Mouse (Mus musculus): Measurements from ENCODE around the gene Mrps27. TPM values are rescaled to one million over a fixed set of nuclear protein-coding genes. Genes with fewer than 3 reads are reported as not detected.

The Mrps27 gene
- total RNA-seq, 4 experiments from 2014 or later = 23.5 to 32.8 (median 26.8) TPM

GRCm38 (mm10) chr13:99351596-99351995 is 7.0 kb downstream of the Mrps27 start:
- DNase-seq (ENCODE audit: low spot score in 2 of 2) = no peak

- DNase-seq (ENCODE audit: low spot score in 2 of 2) = peak; percentile 97 to 98
Measured at GRCm38 (mm10) chr13:99352758-99353489, 8.3 kb downstream of the Mrps27 start.

- no peak for DNase-seq (ENCODE audit: low spot score in 2 of 2)
Measured at GRCm38 (mm10) chr13:99353490-99353851, 8.9 kb downstream of the Mrps27 start.

GRCm38 (mm10) chr13:99355072-99355471 is 10.5 kb downstream of the Mrps27 start:
- no peak for DNase-seq (ENCODE audit: low spot score in 2 of 2)

- DNase-seq (ENCODE audit: low spot score in 2 of 2) = no peak
Measured at GRCm38 (mm10) chr13:99355861-99356260, 11.3 kb downstream of the Mrps27 start.

GRCm38 (mm10) chr13:99356428-99357265 is 12.1 kb downstream of the Mrps27 start:
- DNase-seq (ENCODE audit: low spot score in 2 of 2) = no peak

GRCm38 (mm10) chr13:99358921-99359320 is 14.3 kb downstream of the Mrps27 start:
- no peak for DNase-seq (ENCODE audit: low spot score in 2 of 2)

GRCm38 (mm10) chr13:99363866-99364265 is 19.3 kb downstream of the Mrps27 start:
- DNase-seq (ENCODE audit: low spot score in 2 of 2) = peak; percentile 73 to 78

GRCm38 (mm10) chr13:99366422-99367175 is 22.0 kb downstream of the Mrps27 start:
- peak; percentile 88 for DNase-seq (ENCODE audit: low spot score in 2 of 2)

GRCm38 (mm10) chr13:99367554-99368174 is 23.1 kb downstream of the Mrps27 start:
- no peak for DNase-seq (ENCODE audit: low spot score in 2 of 2)

- no peak for DNase-seq (ENCODE audit: low spot score in 2 of 2)
Measured at GRCm38 (mm10) chr13:99369103-99369502, 24.5 kb downstream of the Mrps27 start.

GRCm38 (mm10) chr13:99371285-99371684 is 26.7 kb downstream of the Mrps27 start:
- DNase-seq (ENCODE audit: low spot score in 2 of 2) = no peak

GRCm38 (mm10) chr13:99373684-99374083 is 29.1 kb downstream of the Mrps27 start:
- no peak for DNase-seq (ENCODE audit: low spot score in 2 of 2)

GRCm38 (mm10) chr13:99374191-99374590 is 29.6 kb downstream of the Mrps27 start:
- no peak for DNase-seq (ENCODE audit: low spot score in 2 of 2)

- DNase-seq (ENCODE audit: low spot score in 2 of 2) = peak; percentile 61 to 84
Measured at GRCm38 (mm10) chr13:99375550-99375949, 31.0 kb downstream of the Mrps27 start.

- DNase-seq (ENCODE audit: low spot score in 2 of 2) = no peak
Measured at GRCm38 (mm10) chr13:99377055-99377454, 32.5 kb downstream of the Mrps27 start.

- DNase-seq (ENCODE audit: low spot score in 2 of 2) = no peak
Measured at GRCm38 (mm10) chr13:99378223-99378622, 33.6 kb downstream of the Mrps27 start.

GRCm38 (mm10) chr13:99382373-99382772 is 37.8 kb downstream of the Mrps27 start:
- no peak for DNase-seq (ENCODE audit: low spot score in 2 of 2)

- DNase-seq (ENCODE audit: low spot score in 2 of 2) = no peak
Measured at GRCm38 (mm10) chr13:99384555-99385203, 40.1 kb downstream of the Mrps27 start.

GRCm38 (mm10) chr13:99385911-99386310 is 41.3 kb downstream of the Mrps27 start:
- no peak for DNase-seq (ENCODE audit: low spot score in 2 of 2)

GRCm38 (mm10) chr13:99386341-99386740 is 41.8 kb downstream of the Mrps27 start:
- DNase-seq (ENCODE audit: low spot score in 2 of 2) = no peak

Data from layer of hippocampus, adult 8-10 months (tissue).